Mouse (Mus musculus) CD4-positive naive resting alpha-beta T cell, adult 76 days (primary cell): ENCODE data around the gene Mogat1. TPM values are rescaled to one million over a fixed set of nuclear protein-coding genes. Genes with fewer than 3 reads are reported as not detected.

Experiments used
- total RNA-seq: library from RNA; stranded (reverse); gene quantifications from one replicate; pipeline ENCODE4 v1.2.4, GENCODE M21; 2023

Gene Mogat1
- not detected for total RNA-seq

GRCm38 (mm10) chr1:78510862-78511261 is at the start of gene Mogat1:
Gene Mogat1, plus strand, starts transcription at chr1:78510991.

GRCm38 (mm10) chr1:78488752-78489492 is 21.9 kb upstream of the Mogat1 start, which contains the start of gene Farsb:
Gene Farsb, minus strand, starts transcription at chr1:78488897.

GRCm38 (mm10) chr1:78511621-78512160 is 900 bp downstream of the Mogat1 start, which contains the start of gene BC035947:
Gene BC035947, minus strand, starts transcription at chr1:78512158.

Other genes starting within 250 kb of the Mogat1 start
- not detected for gene Sgpp2, start 200.6 kb upstream of the Mogat1 start, total RNA-seq
- 44.2 TPM for gene Farsb, start 22.1 kb upstream of the Mogat1 start, total RNA-seq
- not detected for gene BC035947, start 1.2 kb downstream of the Mogat1 start, total RNA-seq
- 16.1 TPM for gene Acsl3, start 146.8 kb downstream of the Mogat1 start, total RNA-seq
- gene Utp14b, start 147.0 kb downstream of the Mogat1 start, total RNA-seq = 46.0 TPM